In the genomic region with DNA sequence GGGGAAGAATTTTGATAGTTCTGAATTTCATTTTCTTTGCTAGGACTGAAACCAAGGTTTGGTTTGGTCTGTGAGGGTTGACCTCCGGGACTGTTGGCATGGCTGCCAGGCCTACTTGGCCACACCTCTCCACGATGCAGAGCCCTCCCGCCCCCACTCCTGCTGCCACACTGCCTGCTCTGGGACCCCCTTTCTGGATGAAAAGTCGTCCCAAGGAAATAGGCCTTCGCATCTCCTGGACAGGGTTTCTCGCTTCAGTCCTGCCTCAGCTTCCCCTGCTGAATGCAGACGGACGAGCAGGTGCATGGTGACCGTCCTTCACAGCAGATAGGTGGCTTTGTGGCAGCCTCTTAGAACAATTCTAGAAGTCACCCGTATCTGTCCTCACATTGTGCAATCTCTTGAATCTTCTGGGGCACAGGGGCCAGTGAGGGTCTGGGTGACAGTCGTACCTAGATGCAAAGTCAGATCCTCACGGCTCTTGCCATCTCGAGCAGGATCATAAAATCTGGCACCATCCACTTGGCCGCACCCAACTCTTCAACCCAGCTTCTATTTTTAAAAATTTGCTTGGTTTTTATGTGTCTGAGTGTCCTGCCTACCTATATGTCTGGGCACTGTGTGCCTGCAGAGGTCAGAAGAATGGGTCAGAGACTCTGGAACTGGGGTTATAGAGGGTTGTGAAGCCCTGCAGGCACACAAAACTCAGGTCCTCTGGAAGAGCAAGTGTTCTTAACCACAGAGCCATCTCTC, we compare ENCODE assay signal across 20 mouse cellular contexts. TPM values are rescaled to one million over a fixed set of nuclear protein-coding genes. Genes with fewer than 3 reads are reported as not detected.
DNase-seq lines count a peak whose midpoint lies in the region; ATAC-seq and TF ChIP-seq lines count a peak whose summit lies in the region.
"Had no signal": no experiment of that assay in that cellular context is flagged by ENCODE, and none has a peak within 500 bp of the region (broad histone marks: within the 10 kb centered on the region; RNA-seq: fewer than 3 reads in every experiment).

No protein-coding gene starts in this region.

- peak overlapping the region; percentile 45 for H3K4me3 ChIP-seq in forebrain, embryonic 13.5 days
- no peak overlapping the region for H3K4me3 ChIP-seq in forebrain, embryonic 11.5 days (ENCODE audit: low read depth, low read length)
- peak overlapping the region; percentile 73 for H3K4me3 ChIP-seq in layer of hippocampus, adult 2 months
- H3K4me3 ChIP-seq in hindbrain, postnatal 0 days (ENCODE audit: low read length): peak overlapping the region; percentile 41; the same call in 1 of the 2 replicates
- no peak overlapping the region for H3K4me3 ChIP-seq in intestine, postnatal 0 days (ENCODE audit: low read depth, low read length)
- H3K4me3 ChIP-seq: midbrain, embryonic 12.5 days had no signal

- H3K9ac ChIP-seq in forebrain, embryonic 13.5 days: peak overlapping the region; percentile 79
- H3K9ac ChIP-seq in forebrain, embryonic 11.5 days (ENCODE audit: low read length): no peak overlapping the region
- 0 out of 2 replicates have a peak overlapping the region, but pooled peaks have one; percentile 5 for H3K9ac ChIP-seq in hindbrain, postnatal 0 days (replicated peaks; ENCODE audit: low read length)
- no peak overlapping the region for H3K9ac ChIP-seq in intestine, postnatal 0 days (ENCODE audit: low read depth, low read length)
- H3K9ac ChIP-seq: midbrain, embryonic 12.5 days had no signal

- H3K36me3 ChIP-seq in forebrain, embryonic 13.5 days (ENCODE audit: poor library complexity, severe bottlenecking): peaks cover 43% of the 10 kb centered on the region
- H3K36me3 ChIP-seq in forebrain, embryonic 11.5 days (ENCODE audit: control insufficient read depth, insufficient read depth, low read length): no peaks in the 10 kb centered on the region
- H3K36me3 ChIP-seq in hindbrain, postnatal 0 days (ENCODE audit: insufficient read depth, low read length): no peaks in the 10 kb centered on the region
- no peaks in the 10 kb centered on the region; the same call in 1 of the 2 replicates for H3K36me3 ChIP-seq in intestine, postnatal 0 days (ENCODE audit: control insufficient read depth, insufficient read depth)
- H3K36me3 ChIP-seq: midbrain, embryonic 12.5 days had no signal

- H3K27ac ChIP-seq in forebrain, embryonic 13.5 days: 0 out of 2 replicates have a peak overlapping the region, but pooled peaks have one; percentile 97
- H3K27ac ChIP-seq in forebrain, embryonic 11.5 days (ENCODE audit: low read depth, low read length): no peak overlapping the region
- H3K27ac ChIP-seq in layer of hippocampus, adult 2 months: peak overlapping the region; percentile 99
- H3K27ac ChIP-seq in hindbrain, postnatal 0 days: no peak overlapping the region; the same call in 1 of the 2 replicates
- H3K27ac ChIP-seq in intestine, postnatal 0 days (ENCODE audit: low read depth, low read length): no peak overlapping the region
- H3K27ac ChIP-seq: midbrain, embryonic 12.5 days; stomach, postnatal 0 days had no signal

- H3K9me3 ChIP-seq in forebrain, embryonic 13.5 days (replicated peaks): no peaks in the 10 kb centered on the region
- H3K9me3 ChIP-seq in forebrain, embryonic 11.5 days (ENCODE audit: control insufficient read depth, low read length): no peaks in the 10 kb centered on the region
- H3K9me3 ChIP-seq in hindbrain, postnatal 0 days (ENCODE audit: low read length): no peaks in the 10 kb centered on the region
- H3K9me3 ChIP-seq in intestine, postnatal 0 days (ENCODE audit: control insufficient read depth): no peaks in the 10 kb centered on the region
- H3K9me3 ChIP-seq: midbrain, embryonic 12.5 days had no signal

- no peak for DNase-seq in forebrain, embryonic 11.5 days (ENCODE audit: low spot score)
- peak in 1 of 2 experiments; percentile 28 for DNase-seq in layer of hippocampus, adult 2 months (ENCODE audit: low spot score in 2 of 2)
- no peak for DNase-seq in layer of hippocampus, adult 11-12 months (ENCODE audit: low spot score)
- DNase-seq in cerebellum, postnatal 36 days: peak; percentile 46 to 51
- DNase-seq in hindbrain, postnatal 0 days (ENCODE audit: low spot score): no peak
- no peak for DNase-seq in kidney, postnatal 10 days
- DNase-seq: adrenal gland, postnatal 10 days; gastrocnemius, postnatal 14 days; heart, postnatal 10 days; layer of hippocampus, postnatal 36 days; left cerebral cortex, postnatal 4 days; lung, adult 2 months; lung, postnatal 36 days; thymus, postnatal 25 days had no signal

- no peak for TF ChIP-seq CTCF in layer of hippocampus, adult 2 months (conservative IDR thresholded peaks at IDR 0.05)
- TF ChIP-seq CTCF in hindbrain, postnatal 0 days (IDR thresholded peaks at IDR 0.05; ENCODE audit: low read depth): no peak
- TF ChIP-seq CTCF in intestine, postnatal 0 days (IDR thresholded peaks at IDR 0.05; ENCODE audit: low read depth): no peak

- peaks cover 88% of the 10 kb centered on the region for H3K4me1 ChIP-seq in forebrain, embryonic 13.5 days
- H3K4me1 ChIP-seq in forebrain, embryonic 11.5 days (replicated peaks; ENCODE audit: control insufficient read depth, insufficient read depth, low read length): peaks cover 31% of the 10 kb centered on the region
- peaks cover 20% of the 10 kb centered on the region for H3K4me1 ChIP-seq in hindbrain, postnatal 0 days (ENCODE audit: insufficient read depth, low read length)
- no peaks in the 10 kb centered on the region for H3K4me1 ChIP-seq in intestine, postnatal 0 days (replicated peaks; ENCODE audit: control insufficient read depth, insufficient read depth, low read length)

- WGBS in forebrain, embryonic 13.5 days: 87% methylated on average over 14 of the region's 14 CpGs
- 88% methylated on average over 14 of the region's 14 CpGs for WGBS in forebrain, embryonic 11.5 days
- 70% methylated on average over 14 of the region's 14 CpGs for WGBS in hindbrain, postnatal 0 days
- 90% methylated on average over 14 of the region's 14 CpGs for WGBS in intestine, postnatal 0 days

- ATAC-seq in forebrain, embryonic 13.5 days: no peak
- ATAC-seq in forebrain, embryonic 11.5 days (replicated peaks; ENCODE audit: low FRiP score): no peak
- ATAC-seq in hindbrain, postnatal 0 days: no peak
- ATAC-seq in intestine, postnatal 0 days: no peak
- ATAC-seq: inflammation-experienced regulatory T-cells, adult 6 months had no signal

- H3K27me3 ChIP-seq in forebrain, embryonic 13.5 days: peaks cover 70% of the 10 kb centered on the region
- H3K27me3 ChIP-seq in forebrain, embryonic 11.5 days (ENCODE audit: control insufficient read depth, insufficient read depth, low read length): peaks cover 68% of the 10 kb centered on the region
- H3K27me3 ChIP-seq in hindbrain, postnatal 0 days (ENCODE audit: insufficient read depth, low read length): no peaks in the 10 kb centered on the region
- peaks cover 31% of the 10 kb centered on the region for H3K27me3 ChIP-seq in intestine, postnatal 0 days (replicated peaks; ENCODE audit: control insufficient read depth, insufficient read depth, low read length)

- H3K4me2 ChIP-seq in forebrain, embryonic 13.5 days: peak overlapping the region; percentile 64
- no peak overlapping the region for H3K4me2 ChIP-seq in forebrain, embryonic 11.5 days (ENCODE audit: low read depth, low read length, severe bottlenecking)
- peak overlapping the region; percentile 50 for H3K4me2 ChIP-seq in hindbrain, postnatal 0 days (ENCODE audit: low read depth, low read length)
- H3K4me2 ChIP-seq in intestine, postnatal 0 days (replicated peaks; ENCODE audit: low read depth): no peak overlapping the region
- H3K4me2 ChIP-seq: liver, embryonic 11.5 days; midbrain, embryonic 12.5 days had no signal

RNA-seq across cellular contexts. Expression of gene Nfix, which starts 31.6 kb away (rescaled TPM):
- polyA plus RNA-seq in forebrain, embryonic 13.5 days (2015; fragmentation: Nextera tagmentation; extraction: Ambion mirVana): 127 and 145 TPM in 2 replicates
- 7.7 and 8.9 TPM in 2 replicates for polyA plus RNA-seq in forebrain, embryonic 11.5 days (2014; fragmentation: Nextera tagmentation; extraction: Ambion mirVana)
- 100 to 1,000 TPM; 408 to 482 TPM for total RNA-seq in layer of hippocampus, adult 2 months (2021)
- total RNA-seq in hindbrain, postnatal 0 days (2014; rRNA removed): 90.4 and 92.5 TPM in 2 replicates
- 123 and 126 TPM in 2 replicates for polyA plus RNA-seq in hindbrain, postnatal 0 days (2015; fragmentation: Nextera tagmentation; extraction: Ambion mirVana)
- polyA plus RNA-seq in intestine, postnatal 0 days (2015; fragmentation: Nextera tagmentation; extraction: Ambion mirVana): 11.2 and 12.0 TPM in 2 replicates

RNA-seq across cellular contexts. Expression of gene G430095P16Rik, which starts 45.7 kb away (rescaled TPM):
- 3.7 and 3.8 TPM in 2 replicates for polyA plus RNA-seq in forebrain, embryonic 13.5 days (2015; fragmentation: Nextera tagmentation; extraction: Ambion mirVana)
- polyA plus RNA-seq in forebrain, embryonic 11.5 days (2014; fragmentation: Nextera tagmentation; extraction: Ambion mirVana): 3.0 and 3.1 TPM in 2 replicates
- under 1 TPM in 1 of 2 experiments, not detected in 1; 0.54 TPM for total RNA-seq in layer of hippocampus, adult 2 months (2021)
- 1.2 TPM in 1 of 2 replicates, not detected in the other for total RNA-seq in hindbrain, postnatal 0 days (2014; rRNA removed)
- 1.1 and 1.7 TPM in 2 replicates for polyA plus RNA-seq in hindbrain, postnatal 0 days (2015; fragmentation: Nextera tagmentation; extraction: Ambion mirVana)
- 1.0 and 1.5 TPM in 2 replicates for polyA plus RNA-seq in intestine, postnatal 0 days (2015; fragmentation: Nextera tagmentation; extraction: Ambion mirVana)
- total RNA-seq: layer of hippocampus, postnatal 36 days; left cerebral cortex, postnatal 4 days had no signal

RNA-seq across cellular contexts. Expression of gene Dand5, which starts 54.1 kb away (rescaled TPM):
- polyA plus RNA-seq in forebrain, embryonic 13.5 days (2015; fragmentation: Nextera tagmentation; extraction: Ambion mirVana): 7.3 and 8.2 TPM in 2 replicates
- polyA plus RNA-seq in forebrain, embryonic 11.5 days (2014; fragmentation: Nextera tagmentation; extraction: Ambion mirVana): 5.5 and 6.4 TPM in 2 replicates
- total RNA-seq in layer of hippocampus, adult 2 months (2021): 10 to 100 TPM; 11.9 TPM
- 6.6 and 7.2 TPM in 2 replicates for total RNA-seq in hindbrain, postnatal 0 days (2014; rRNA removed)
- 12.3 and 12.5 TPM in 2 replicates for polyA plus RNA-seq in hindbrain, postnatal 0 days (2015; fragmentation: Nextera tagmentation; extraction: Ambion mirVana)
- polyA plus RNA-seq in intestine, postnatal 0 days (2015; fragmentation: Nextera tagmentation; extraction: Ambion mirVana): 1.9 and 2.2 TPM in 2 replicates

Comparison
In these comparisons a context has a peak if more than half of its experiments do, and no peak if none do; other contexts are left out.
1. H3K27ac ChIP-seq: peak in forebrain, embryonic 13.5 days (single experiment) and layer of hippocampus, adult 2 months (single experiment); none in forebrain, embryonic 11.5 days (single experiment), hindbrain, postnatal 0 days (single experiment) and intestine, postnatal 0 days (single experiment).
2. H3K4me2 ChIP-seq: peak in forebrain, embryonic 13.5 days (single experiment) and hindbrain, postnatal 0 days (single experiment); none in forebrain, embryonic 11.5 days (single experiment) and intestine, postnatal 0 days (single experiment).
3. H3K4me3 ChIP-seq: peak in forebrain, embryonic 13.5 days (single experiment), layer of hippocampus, adult 2 months (single experiment) and hindbrain, postnatal 0 days (single experiment); none in forebrain, embryonic 11.5 days (single experiment) and intestine, postnatal 0 days (single experiment).
4. H3K9ac ChIP-seq: peak in forebrain, embryonic 13.5 days (single experiment) and hindbrain, postnatal 0 days (single experiment); none in forebrain, embryonic 11.5 days (single experiment) and intestine, postnatal 0 days (single experiment).
5. DNase-seq: peak in cerebellum, postnatal 36 days (2 of 2); none in forebrain, embryonic 11.5 days (single experiment), layer of hippocampus, adult 11-12 months (single experiment), hindbrain, postnatal 0 days (single experiment) and kidney, postnatal 10 days (single experiment).